Mouse (Mus musculus): ENCODE measurements around the gene B4galt7. TPM values are rescaled to one million over a fixed set of nuclear protein-coding genes. Genes with fewer than 3 reads are reported as not detected.

The B4galt7 gene
- polyA plus RNA-seq, 1 experiment = 25.2 TPM

- no peak for TF ChIP-seq POLR2A (IDR thresholded peaks at IDR 0.05; ENCODE audit: borderline replicate concordance, low read depth, low read length)
- no peak for TF ChIP-seq CTCF (IDR thresholded peaks at IDR 0.05; ENCODE audit: low read depth, low read length)
- Histone ChIP-seq H3K27ac (ENCODE audit: insufficient read depth, low read depth, low read length) (no peak overlapping the region), H3K4me3 (ENCODE audit: insufficient read depth, low read length) (no peak overlapping the region), H3K4me1 (ENCODE audit: control insufficient read depth, insufficient read depth, low read length) (peaks cover 16% of the 10 kb centered on the region)
Observed at GRCm38 (mm10) chr13:55650098-55650497, 50.4 kb downstream of the B4galt7 start.

GRCm38 (mm10) chr13:55650980-55651379 lies 51.3 kb downstream of the B4galt7 start:
- Histone ChIP-seq H3K4me1 (ENCODE audit: control insufficient read depth, insufficient read depth, low read length) (peaks cover 16% of the 10 kb centered on the region), H3K27ac (ENCODE audit: insufficient read depth, low read depth, low read length) (no peak overlapping the region), H3K4me3 (ENCODE audit: insufficient read depth, low read length) (no peak overlapping the region)
- no peak for TF ChIP-seq CTCF (IDR thresholded peaks at IDR 0.05; ENCODE audit: low read depth, low read length)
- no peak for TF ChIP-seq POLR2A (IDR thresholded peaks at IDR 0.05; ENCODE audit: borderline replicate concordance, low read depth, low read length)

Other genes starting within 250 kb of the B4galt7 start
- gene Lman2, start 237.1 kb upstream of the B4galt7 start, polyA plus RNA-seq (2012; ENCODE audit: insufficient read depth, insufficient read length, missing spikeins) = 94.1 and 94.6 TPM in 2 replicates
- gene Rgs14, start 230.2 kb upstream of the B4galt7 start, polyA plus RNA-seq (2012; ENCODE audit: insufficient read depth, insufficient read length, missing spikeins) = 34.7 and 39.1 TPM in 2 replicates
- gene Slc34a1, start 201.7 kb upstream of the B4galt7 start, polyA plus RNA-seq (2012; ENCODE audit: insufficient read depth, insufficient read length, missing spikeins) = not detected in 2 replicates
- gene Pfn3, start 184.7 kb upstream of the B4galt7 start, polyA plus RNA-seq (2012; ENCODE audit: insufficient read depth, insufficient read length, missing spikeins) = not detected in 2 replicates
- not detected in 2 replicates for gene F12, start 173.1 kb upstream of the B4galt7 start, polyA plus RNA-seq (2012; ENCODE audit: insufficient read depth, insufficient read length, missing spikeins)
- gene Grk6, start 154.8 kb upstream of the B4galt7 start, polyA plus RNA-seq (2012; ENCODE audit: insufficient read depth, insufficient read length, missing spikeins) = 42.1 and 43.0 TPM in 2 replicates
- gene Prr7, start 135.6 kb upstream of the B4galt7 start, polyA plus RNA-seq (2012; ENCODE audit: insufficient read depth, insufficient read length, missing spikeins) = not detected in 2 replicates
- gene Dbn1, start 111.8 kb upstream of the B4galt7 start, polyA plus RNA-seq (2012; ENCODE audit: insufficient read depth, insufficient read length, missing spikeins) = 0.62 and 1.2 TPM in 2 replicates
- gene Pdlim7, start 86.2 kb upstream of the B4galt7 start, polyA plus RNA-seq (2012; ENCODE audit: insufficient read depth, insufficient read length, missing spikeins) = 6.0 TPM in 2 replicates
- 87.8 and 94.2 TPM in 2 replicates for gene Dok3, start 70.6 kb upstream of the B4galt7 start, polyA plus RNA-seq (2012; ENCODE audit: insufficient read depth, insufficient read length, missing spikeins)
- gene Ddx41, start 63.2 kb upstream of the B4galt7 start, polyA plus RNA-seq (2012; ENCODE audit: insufficient read depth, insufficient read length, missing spikeins) = 39.1 and 39.8 TPM in 2 replicates
- gene Fam193b, start 28.8 kb upstream of the B4galt7 start, polyA plus RNA-seq (2012; ENCODE audit: insufficient read depth, insufficient read length, missing spikeins) = 45.6 and 47.6 TPM in 2 replicates
- gene Tmed9, start 26.2 kb upstream of the B4galt7 start, polyA plus RNA-seq (2012; ENCODE audit: insufficient read depth, insufficient read length, missing spikeins) = 90.3 and 94.9 TPM in 2 replicates
- 44.9 and 45.8 TPM in 2 replicates for gene Caml, start 23.1 kb downstream of the B4galt7 start, polyA plus RNA-seq (2012; ENCODE audit: insufficient read depth, insufficient read length, missing spikeins)
- gene Ddx46, start 35.1 kb downstream of the B4galt7 start, polyA plus RNA-seq (2012; ENCODE audit: insufficient read depth, insufficient read length, missing spikeins) = 53.3 and 59.2 TPM in 2 replicates
- 46.8 and 50.4 TPM in 2 replicates for gene B230219D22Rik, start 93.2 kb downstream of the B4galt7 start, polyA plus RNA-seq (2012; ENCODE audit: insufficient read depth, insufficient read length, missing spikeins)
- gene Txndc15, start 114.8 kb downstream of the B4galt7 start, polyA plus RNA-seq (2012; ENCODE audit: insufficient read depth, insufficient read length, missing spikeins) = 51.5 and 54.5 TPM in 2 replicates
- gene Pcbd2, start 127.5 kb downstream of the B4galt7 start, polyA plus RNA-seq (2012; ENCODE audit: insufficient read depth, insufficient read length, missing spikeins) = 55.0 and 57.0 TPM in 2 replicates
- gene Catsper3, start 184.7 kb downstream of the B4galt7 start, polyA plus RNA-seq (2012; ENCODE audit: insufficient read depth, insufficient read length, missing spikeins) = not detected in 2 replicates
- 0.60 TPM in 1 of 2 replicates, not detected in the other for gene Pitx1, start 236.3 kb downstream of the B4galt7 start, polyA plus RNA-seq (2012; ENCODE audit: insufficient read depth, insufficient read length, missing spikeins)

All from bone marrow macrophage, adult 2 months (primary cell).